Mouse (Mus musculus) cerebellum, postnatal 4 days (tissue): ENCODE measurements around the gene Prox1.

Source experiments
- DNase-seq, 2 experiments: peaks; one replicate each; pipeline ENCODE4 v3.0.0; 2022; ENCODE audit warnings: low spot score in 2 of 2, mixed read lengths in 1 of 2

Gene Prox1

DNA sequence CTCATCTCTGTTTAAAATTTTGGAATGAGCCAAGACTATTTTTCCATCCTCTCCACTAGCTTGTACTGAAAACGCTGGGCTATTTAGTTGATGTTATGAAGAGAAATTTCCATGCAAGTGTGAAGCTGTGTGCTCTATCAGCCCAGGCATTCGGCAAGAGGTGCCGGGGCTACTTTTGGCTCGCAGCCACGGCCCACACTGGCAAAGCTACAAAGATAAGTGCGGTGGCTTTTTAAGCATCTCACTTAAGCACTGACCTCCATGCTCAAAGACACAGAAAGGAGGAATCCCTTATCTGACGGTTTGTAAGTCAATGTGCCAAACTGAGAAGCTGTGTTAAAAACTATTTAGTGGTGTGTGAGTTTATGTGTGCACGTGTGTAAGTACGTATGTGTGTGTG is 26.9 kb downstream of the Prox1 start:
- DNase-seq: no peak

DNA sequence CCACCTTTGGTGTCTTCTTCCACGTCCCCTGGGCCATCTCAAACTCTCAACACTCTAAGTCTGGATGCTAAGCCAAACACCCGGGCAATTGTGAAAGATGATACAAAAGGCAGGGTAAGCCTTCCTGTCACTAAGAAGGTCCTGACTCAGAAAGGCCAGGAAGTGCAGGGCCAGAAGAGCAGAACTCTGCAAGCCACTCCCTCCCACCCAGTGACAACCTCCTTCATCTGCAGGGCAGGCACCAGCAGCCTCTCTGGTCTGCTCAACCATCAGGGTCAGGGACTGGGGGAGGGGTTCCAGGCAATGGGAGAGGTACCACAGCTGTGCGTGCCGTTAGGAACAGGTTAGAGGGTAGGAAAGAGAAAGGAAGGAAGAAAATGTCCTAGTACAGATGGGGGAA is 27.9 kb downstream of the Prox1 start:
- DNase-seq: no peak

- DNase-seq: no peak
These were observed 30.0 kb downstream of the Prox1 start for GRCm38 (mm10) chr1:190140519-190140918.

DNA sequence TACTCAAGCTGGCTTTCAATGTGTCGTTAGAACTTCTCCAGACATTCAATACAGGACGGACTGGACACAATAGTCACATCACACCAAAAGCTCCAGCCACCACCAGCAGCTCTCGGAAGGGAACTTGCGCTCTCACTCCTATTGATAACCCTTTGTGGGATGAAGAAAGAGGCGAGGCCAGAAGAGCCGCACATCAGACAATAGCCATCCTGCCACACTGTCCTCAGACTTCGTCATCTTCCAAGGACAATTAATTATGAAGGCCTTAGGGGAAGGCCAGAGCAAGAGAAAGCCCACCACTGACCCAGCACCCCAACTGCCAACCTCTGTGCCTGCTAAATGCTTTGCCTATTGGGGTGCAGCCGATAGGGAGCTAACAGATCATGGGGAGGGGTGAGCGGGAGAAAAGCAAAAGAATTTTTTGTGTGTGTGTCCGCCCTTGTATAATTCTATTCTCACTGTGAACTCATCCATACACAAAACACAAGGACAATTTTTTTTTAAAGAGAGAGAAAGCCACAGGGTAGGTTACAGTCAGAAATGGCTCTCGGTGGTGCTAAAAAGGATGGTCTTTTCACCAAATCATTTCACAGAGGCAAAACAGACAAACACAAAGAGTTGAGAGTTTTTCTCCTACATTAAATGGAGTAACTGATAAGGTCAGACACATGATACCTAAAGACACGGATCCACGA is 30.7 kb downstream of the Prox1 start:
- DNase-seq: no peak

DNA sequence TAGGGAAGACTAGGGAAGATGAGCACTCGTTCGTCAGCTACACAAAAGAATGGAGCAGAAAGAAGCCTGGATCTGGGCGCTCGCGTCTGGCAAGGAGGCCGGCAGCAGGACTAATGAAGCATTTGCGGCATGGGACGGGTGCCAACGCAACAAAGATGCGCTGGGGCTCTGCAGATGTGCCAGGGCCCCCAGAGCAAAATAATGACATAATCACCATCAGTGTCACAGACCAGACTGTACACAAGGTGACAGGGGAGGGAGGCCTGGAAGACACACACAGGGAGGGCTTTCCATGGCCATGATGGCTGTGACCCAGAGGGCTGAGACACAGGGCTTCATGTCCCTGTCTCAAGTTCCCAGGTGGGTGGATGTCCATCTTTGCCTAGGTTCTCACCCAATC is 32.6 kb downstream of the Prox1 start:
- DNase-seq: peak in 1 of 2 experiments; percentile 64

GRCm38 (mm10) chr1:190132897-190133296 is 37.6 kb downstream of the Prox1 start:
- no peak for DNase-seq

DNA sequence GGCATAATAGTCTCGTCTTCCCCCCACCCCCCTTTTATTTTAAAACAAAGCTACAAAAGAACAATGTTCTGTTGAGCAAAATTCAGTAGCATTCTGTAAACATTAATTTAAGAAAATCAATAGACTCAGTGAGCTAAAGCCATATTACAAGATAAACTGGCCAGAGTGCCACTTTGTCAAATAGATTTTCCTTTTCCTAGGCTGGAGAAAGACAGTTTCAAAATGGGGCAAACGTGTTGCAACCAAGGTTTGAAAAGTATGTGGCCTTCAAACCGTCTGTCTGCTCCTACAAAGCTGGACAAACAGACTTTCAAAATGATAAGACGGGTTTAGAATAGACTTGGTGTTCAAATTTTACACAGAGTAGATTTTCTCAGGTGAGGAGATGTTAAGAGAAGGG is 39.6 kb downstream of the Prox1 start:
- DNase-seq: no peak

GRCm38 (mm10) chr1:190129553-190129952 is 41.0 kb downstream of the Prox1 start:
- DNase-seq: no peak

- DNase-seq: no peak
These were observed 41.7 kb downstream of the Prox1 start for GRCm38 (mm10) chr1:190128674-190129322.

GRCm38 (mm10) chr1:190127878-190128277 is 42.6 kb downstream of the Prox1 start:
- DNase-seq: no peak

- DNase-seq: no peak
These were observed 43.2 kb downstream of the Prox1 start for GRCm38 (mm10) chr1:190127163-190127795.

DNA sequence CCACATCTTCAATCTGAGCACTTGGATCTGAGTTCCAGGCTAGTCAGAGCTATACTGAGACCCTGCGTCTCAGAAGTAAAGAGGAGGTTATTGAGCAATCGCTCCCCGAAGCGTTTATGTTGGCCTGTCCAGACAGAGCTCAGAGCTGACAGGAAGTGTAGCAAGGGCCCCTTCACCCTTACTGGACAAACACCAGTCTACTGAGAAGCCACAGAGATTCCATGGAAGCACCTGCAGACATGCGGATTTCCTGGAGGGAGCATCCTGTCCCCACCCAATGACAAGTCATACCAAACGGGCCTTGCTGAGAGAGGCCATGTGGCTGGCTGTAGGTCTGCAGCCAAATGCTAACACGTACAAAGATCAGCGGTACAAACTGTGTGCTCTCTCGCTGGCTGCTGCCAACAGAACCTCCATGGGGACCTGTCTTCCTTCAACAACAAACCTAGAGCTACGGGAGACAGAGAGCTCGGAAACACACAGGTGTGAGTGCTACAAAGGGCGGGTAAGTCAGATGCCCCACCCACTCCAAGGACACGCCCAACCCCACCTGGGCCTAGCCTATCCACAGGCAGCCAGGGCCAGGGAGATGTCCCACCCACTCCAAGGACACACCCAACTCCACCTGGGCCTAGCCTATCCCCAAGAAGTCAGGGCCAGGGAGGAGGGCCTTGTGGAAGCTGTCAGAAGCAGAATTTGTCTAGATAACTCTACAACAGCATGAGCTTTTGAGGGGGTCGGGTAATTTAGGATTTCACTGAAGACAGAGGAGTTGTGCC is 45.4 kb downstream of the Prox1 start:
- DNase-seq: no peak

- no peak for DNase-seq
These were observed 47.1 kb downstream of the Prox1 start for GRCm38 (mm10) chr1:190123404-190123803.

- no peak for DNase-seq
These were observed 54.5 kb downstream of the Prox1 start for GRCm38 (mm10) chr1:190115985-190116384.

GRCm38 (mm10) chr1:190111741-190112140 is 58.8 kb downstream of the Prox1 start:
- DNase-seq: no peak

DNA sequence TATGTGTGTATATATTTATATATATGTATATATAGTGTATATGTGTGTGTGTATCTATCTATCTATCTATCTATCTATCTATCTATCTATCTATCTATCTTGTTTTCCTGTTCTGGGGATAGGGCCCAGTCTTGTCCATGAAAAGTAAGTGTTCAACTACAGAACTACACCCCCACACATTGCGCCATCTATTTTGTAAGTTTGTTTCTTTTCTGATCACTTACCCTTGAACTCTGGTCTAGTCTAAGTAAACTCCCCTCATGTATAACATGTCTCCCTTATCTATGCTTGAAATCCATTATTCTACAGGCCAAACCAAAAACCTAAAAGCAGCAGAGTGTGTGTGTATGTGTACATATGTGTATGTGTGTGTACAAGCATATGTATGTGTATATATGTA is 62.9 kb downstream of the Prox1 start:
- DNase-seq: no peak

- DNase-seq: no peak
These were observed 63.7 kb downstream of the Prox1 start for GRCm38 (mm10) chr1:190106674-190107420.

- no peak for DNase-seq
These were observed 64.5 kb downstream of the Prox1 start for GRCm38 (mm10) chr1:190106060-190106459.

DNA sequence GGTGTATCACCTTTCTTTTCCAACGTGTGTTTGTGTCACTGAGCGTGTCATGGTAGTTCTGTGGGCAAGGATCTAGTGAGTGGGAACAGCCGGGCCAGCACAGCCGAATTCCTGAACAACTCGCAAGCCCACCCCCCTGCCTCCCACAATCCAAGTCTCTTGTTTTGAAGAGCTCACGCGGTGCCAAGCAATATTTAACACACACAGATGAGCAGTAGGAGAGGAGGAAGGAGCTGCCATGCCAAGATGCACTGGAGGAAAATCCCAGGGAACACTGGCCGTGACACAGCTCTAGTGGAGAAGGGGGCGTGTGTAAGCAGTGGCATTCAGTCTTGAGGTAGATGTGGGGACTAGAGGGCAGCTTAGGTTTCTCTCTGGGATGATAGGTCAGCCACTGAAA is 77.2 kb downstream of the Prox1 start:
- no peak for DNase-seq

DNA sequence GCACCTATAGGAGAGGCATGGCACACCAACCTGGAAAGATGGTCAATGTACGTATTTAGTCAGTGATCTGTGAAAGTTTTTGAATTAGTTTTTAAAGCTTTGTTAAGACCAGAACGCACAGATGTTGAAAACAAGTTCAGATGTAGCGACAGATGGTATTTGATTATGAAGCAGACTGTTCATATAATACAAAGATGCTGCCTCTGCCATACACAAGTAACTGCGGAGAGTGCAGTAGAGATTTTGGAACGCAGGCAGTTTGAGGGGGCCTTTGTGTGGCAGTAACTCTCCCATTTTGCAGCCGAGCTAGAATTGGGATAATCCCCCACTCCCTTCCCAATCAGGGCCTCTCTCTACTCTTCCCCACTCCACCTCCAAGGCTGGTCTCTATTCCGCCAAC is 78.4 kb downstream of the Prox1 start:
- DNase-seq: no peak

DNA sequence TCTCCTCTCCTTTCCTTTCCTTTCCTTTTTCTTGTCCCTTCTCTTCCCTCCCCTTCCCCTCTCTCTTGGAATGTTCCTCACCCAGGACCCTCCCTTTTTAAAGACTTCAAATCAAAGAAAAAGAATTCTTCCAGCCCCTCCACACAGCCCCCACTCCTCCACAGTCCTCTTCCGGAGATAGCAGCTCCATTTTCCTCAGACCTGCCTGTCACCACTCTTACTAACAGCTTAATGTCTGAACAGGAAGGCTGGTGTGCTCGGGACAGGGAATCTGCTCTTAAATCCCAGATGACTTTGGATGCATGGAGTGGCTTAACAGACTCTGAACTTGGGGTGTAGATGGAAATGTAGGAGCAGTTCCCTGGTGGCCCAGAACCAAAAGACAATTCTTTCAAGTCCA is 81.6 kb downstream of the Prox1 start:
- no peak for DNase-seq

DNA sequence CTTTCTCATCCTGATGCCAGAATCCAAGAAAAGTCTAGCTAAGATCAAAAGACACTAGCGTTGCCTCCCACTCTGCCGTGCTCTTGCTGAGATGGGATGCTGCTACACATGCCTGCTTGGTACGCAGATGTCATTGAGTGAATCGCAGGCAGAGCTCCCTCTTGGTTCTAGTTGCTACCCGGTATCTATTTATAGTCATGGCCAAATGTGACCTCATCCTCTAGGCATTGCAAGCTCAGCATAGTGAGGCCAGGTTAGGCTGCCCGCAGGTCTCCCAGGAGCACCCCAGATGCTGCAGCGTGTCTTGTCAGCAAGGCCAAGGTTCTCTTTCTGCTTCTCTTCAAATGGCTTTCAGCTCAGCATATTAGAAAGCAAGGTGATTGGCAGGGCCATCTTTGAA is 84.8 kb downstream of the Prox1 start:
- DNase-seq: no peak
